Mouse (Mus musculus) lung, postnatal 25 days (tissue): ENCODE results near the gene Btla.

Experiments
- DNase-seq: peaks from one replicate; pipeline ENCODE4 v3.0.0; 2022; ENCODE audit warnings: low spot score

The Btla gene

DNA sequence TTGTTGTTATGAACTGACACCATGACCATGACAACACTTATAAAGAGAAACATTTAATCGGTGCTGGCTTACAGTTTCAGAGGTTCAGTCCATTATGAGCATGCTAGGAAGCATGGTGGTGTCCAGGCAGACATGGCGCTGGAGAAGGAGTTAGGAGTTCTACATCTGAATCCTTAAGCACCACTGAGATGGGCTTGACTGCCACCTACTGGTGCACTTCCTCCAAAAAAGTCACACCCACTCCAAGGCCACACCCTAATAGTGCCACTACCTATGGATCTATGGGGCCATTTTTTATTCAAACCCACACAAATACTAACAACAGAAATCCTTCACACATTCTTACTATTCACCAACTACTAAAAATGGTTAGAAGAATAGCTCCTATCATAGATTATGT lies 35.5 kb downstream of the Btla start:
- no peak for DNase-seq

DNA sequence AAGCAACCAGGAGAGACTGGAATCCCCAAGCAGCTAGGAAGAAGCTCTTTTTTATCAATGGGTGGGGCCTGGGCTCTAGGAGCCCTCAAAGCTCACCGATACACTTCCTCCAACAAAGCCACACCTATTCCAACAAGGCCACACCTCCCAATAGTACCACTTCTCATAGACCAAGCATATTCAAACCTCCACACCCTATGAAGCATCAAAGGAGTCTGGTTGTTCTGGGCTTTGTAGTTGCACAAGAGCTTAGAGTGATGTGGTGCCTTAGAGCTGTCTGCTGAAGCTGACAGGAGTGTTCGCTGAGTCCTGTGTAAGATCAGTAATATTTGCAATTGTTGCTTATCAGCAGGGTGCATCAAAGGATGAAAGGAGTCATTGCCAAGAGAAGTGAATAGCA lies 37.2 kb downstream of the Btla start:
- DNase-seq: peak; percentile 37

DNA sequence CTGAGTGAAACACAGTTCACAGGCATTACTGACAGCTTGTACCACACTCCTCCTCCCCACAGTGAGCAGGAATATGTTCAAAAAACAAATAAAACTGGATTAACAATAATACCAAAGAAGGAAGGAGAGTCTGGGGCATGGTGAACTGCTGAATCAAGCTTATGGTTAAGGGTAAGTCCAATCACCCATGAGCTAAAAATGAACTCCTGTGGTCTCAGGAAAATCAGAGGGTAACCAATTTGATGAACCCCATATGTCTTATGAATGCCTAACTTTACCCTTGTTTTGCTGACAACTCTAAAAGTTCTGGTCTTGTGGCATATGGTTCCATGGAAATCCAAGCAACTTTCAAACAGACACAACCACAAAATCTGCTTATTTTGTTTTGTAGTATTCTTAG lies 37.9 kb downstream of the Btla start:
- no peak for DNase-seq

DNA sequence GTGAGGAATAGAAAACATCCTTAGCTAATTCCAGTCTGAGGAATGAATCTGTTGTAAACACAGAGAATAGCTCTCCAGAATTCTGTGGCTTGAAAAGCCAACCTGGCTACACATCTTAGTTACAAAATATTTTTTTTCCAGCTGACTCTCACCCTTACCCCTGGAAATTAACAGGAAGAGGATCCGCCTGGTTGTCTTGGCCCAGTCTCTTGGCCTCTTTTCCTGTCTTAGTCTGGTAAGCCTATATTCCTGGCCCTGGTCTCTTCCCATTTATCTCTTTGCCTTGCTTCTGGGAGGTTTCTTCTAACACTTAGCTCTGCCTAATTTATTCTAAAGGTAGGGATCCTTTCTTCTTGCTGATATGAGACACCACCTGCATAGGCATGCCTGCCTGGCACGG lies 45.8 kb downstream of the Btla start:
- no peak for DNase-seq

DNA sequence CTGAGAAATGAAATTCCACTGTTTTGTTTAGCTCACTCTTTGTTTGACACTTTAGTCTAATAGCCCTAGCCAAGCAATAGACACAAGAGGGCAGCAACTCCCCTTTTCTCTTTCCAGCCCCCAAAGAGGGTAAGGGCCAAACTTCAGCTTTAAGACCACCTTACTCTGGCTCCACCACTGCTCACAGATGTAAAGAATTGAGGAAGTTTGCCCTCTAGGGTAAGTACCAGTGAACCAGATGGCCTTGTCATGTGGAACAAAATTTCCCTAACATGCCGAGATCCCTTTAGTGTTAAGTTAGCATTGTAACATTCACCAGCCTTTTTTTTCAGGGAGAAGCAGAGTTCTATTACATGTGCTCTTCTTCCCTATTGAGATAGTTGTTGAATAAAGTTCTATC lies 59.0 kb downstream of the Btla start:
- peak; percentile 49 for DNase-seq

DNA sequence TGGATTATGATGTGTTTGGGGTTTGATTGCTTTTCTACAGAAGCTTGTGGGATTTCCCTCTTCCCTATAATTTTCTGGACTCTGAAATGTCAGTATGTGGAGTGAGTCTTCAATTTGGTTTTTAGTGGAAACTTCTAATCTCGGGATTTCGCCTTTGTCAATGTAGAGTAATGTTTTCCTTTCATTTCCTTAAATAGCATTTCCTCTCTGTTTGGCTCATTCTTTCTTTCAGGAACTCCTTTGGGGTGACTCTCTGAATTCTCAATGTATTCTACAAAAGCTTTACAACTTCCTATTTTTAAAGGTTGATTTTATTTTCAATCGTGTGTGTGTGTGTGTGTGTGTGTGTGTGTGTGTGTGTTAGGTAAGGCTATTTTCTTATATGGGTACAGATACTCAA lies 73.7 kb downstream of the Btla start:
- no peak for DNase-seq
